Mouse (Mus musculus) liver, embryonic 14.5 days (tissue): ENCODE measurements around the gene Hsd17b14.

Source experiments
- CTCF ChIP-seq: IDR thresholded peaks from 2 replicates; pipeline ENCODE4 v1.5.1; 2016; ENCODE audit warnings: antibody characterized with exemption, low read depth, control low read depth
- EP300 ChIP-seq: IDR thresholded peaks from 2 replicates; pipeline ENCODE4 v1.6.1; 2016; ENCODE audit warnings: antibody characterized with exemption, low read depth

DNA sequence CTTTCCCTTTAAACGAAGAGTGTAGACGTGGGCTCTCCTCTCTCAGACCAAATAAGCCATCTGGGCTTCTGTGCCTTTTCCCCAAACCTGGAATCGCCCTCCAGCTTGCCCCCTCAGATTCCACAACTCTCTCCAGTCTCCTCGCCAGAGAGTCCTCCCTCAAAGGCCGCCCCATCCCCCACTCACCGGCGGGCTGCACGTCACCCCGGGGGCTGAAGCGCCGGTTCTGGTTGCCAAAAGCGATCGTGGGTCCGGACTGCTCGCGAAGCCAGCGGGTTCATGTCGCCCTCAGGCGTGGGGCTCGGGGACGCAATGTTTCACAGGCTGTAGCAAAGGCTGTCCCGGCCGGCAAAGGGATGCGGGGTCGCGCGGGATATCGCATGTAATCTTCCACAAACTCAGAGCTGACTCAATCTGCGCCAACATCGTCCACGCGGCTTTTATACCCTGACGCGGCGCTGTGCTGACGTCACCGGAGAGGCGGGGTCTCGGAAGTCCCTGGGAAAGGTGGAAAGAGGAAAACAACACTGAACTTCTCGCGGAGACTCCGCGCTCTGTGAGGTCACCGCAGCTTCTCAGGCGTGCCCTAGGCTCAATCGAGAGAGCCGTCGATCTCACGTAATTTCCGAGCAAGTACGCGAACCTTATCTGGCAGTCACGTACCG is 28.8 kb upstream of the Hsd17b14 start, which contains the start of the genes Ppp1r15a and Plekha4:
- peak; percentile 41; the same call in 1 of the 2 replicates for TF ChIP-seq EP300
- no peak for TF ChIP-seq CTCF
